Mouse (Mus musculus): Measurements from ENCODE around the gene Pygo2.

DNA sequence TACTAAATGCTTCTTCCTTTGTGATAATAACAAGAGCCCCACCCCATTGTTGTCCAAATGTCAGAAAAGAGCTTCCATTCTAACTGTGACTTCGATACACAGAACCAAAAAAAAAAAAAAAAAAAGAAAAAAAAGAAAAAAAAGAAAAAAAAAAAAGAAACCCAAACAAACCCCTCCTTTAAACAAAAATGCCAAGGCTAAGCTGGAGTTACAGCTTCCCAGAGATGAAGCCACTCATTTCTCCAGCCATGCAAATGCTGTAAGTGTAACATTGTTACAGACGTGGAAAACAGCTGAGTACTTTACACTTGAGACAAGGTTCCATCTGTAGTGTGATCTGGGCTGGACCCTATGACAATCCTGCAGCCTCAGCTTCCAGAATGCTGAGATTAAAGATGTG is 12.9 kb upstream of the Pygo2 start:
- TF ChIP-seq EP300 (IDR thresholded peaks at IDR 0.05) (no peak), CTCF (IDR thresholded peaks at IDR 0.05) (no peak)
